Mouse (Mus musculus) thymus, postnatal 25 days (tissue): ENCODE data around the gene Suco.

Source experiments
- DNase-seq: peaks from one replicate; pipeline ENCODE4 v3.0.0; 2022

Suco gene

DNA sequence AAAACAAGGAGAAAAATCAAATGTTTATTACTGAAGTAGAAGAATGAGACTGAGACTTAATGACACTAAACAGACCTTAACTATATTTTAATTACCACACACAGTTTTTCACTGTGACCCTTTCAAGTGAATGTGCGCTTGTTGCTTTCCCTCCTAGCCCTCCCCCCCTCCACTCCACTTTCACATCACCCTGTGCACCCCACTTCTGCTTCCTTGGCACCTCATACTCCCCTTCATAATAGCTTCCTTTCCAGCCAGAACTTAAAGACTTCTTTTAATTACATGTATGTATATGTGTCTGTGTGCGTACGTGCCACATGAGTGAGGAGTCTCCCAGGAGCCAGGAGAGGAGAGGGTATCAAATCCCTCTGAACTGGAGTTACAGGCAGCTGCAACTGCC lies 12.3 kb upstream of the Suco start:
- no peak for DNase-seq

DNA sequence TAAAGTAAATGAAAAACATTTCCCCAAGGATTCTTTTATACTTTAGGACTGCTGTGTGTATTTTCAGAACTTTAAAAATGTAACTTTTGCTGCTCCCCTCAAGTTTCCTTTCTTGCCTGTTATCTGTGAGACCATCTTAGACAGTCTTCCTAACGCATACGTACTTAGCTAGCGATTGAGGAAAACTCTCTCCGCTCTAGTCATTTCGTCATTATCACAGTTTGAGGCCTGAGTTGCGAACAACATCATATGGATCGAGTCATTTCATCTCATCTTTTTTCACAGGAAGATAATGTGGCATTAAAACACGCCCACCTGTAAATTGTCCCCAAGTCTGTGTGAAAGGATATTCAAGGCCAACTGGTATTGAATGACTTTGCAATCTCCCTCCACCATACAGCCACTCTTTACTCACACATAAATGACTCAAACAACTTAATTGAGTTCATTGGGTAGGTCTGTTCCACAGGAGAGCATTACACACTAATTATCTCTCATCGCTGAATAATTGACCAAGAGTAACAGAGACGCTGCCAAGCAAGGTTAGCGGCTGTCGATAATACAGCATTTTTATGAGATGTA lies 11.3 kb upstream of the Suco start:
- no peak for DNase-seq

DNA sequence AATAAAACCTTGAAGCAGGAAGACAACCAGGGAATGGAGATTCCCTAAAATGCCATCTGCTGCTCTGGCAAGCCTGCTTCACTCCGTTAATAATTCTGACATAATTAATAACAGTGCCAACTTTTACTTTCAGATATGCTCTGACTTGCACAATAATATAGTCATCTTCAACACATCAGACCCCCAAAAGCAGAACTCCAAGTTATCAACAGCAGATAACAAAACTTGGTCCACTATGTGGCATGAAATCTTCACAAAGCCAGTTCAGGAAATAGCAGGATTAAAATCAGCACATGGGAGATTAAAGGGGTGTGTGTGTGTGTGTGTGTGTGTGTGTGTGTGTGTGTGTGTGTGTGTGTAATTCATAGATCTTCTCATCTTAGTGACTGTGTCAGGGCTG lies 9.3 kb upstream of the Suco start:
- no peak for DNase-seq

DNA sequence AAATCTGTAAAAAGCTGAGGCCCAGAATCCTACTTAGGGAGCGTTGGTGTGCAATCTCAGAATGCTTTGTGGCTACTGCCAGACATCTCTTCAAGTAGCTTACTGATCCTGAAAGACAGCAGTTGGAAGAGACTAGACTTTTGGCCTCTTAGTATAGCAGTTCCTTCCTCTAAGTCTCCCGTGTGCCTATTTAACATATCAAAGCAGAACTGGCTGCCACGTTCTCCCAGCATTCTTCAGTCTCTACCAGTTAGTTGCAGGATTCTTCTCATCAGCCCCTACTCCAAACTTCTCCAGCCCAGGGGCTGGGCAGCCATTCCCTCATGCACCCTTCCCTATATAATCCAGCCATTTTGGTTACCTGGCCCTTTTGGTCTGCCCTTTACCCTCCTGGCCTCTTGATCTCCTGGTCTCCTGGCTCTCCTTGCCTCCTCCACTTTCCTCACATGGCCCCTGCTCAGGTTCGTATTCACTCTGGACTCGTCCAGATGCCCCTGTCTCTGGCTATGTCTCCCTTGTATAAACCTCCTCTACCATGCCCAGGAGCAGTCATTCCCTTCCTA lies 1.2 kb upstream of the Suco start:
- peak; percentile 10 for DNase-seq

DNA sequence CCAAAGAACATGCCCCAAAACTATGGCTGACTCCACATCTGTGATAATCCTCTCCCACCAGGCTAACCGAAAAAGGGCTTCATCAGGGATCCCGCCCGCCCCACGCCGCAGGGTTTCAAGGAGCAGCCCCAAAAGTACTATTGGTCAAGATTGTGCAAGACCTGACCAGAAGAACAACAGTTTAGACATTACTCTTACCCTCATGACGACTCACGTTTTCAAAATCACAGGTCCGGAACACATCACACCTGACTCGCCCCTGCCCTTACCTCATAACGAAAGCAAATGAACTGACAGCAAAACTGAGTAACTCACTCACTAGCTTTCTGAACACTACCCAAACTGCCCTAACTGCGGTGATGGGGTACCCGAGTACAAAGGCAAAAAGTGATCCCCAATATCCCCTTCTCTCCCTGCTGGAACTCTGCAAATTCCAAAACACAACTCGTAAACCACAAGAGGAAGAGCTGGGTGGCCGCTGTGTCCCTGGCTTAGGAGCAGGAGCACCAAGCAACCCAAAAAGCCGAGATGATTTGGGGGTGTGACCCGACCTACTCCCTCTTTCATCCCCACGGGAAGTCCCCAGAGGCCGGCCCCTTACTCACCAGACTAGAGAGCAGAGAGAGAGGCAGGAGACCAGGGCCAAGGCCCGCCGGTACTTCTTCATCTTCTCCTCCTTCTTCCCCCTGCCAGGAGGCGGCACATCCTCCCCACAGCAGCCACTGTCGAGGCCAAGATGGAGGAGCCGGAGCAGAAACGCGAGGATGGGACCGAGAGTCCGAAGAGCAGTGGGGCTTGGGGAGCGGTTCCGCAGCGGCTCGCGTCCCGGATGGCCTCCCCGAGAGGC lies 553 bp downstream of the Suco start:
- DNase-seq = no peak

DNA sequence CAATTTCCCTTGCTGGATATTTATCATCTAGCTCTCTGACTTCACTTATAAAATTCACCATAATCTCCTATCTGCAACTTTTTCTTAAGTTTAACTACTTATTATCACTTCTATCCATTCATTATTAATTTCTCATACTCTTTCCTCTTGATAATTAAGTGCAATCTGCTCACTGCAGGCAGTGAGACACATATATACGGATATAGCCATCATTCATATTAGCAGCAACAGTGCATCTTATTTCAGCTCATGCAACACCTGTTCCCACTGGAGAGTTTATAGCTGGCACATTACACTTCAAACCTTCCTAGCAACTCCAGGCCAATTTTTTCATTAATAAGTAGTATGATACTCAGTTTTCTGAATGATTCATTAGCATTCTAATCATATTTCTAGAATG lies 7.1 kb downstream of the Suco start:
- DNase-seq = no peak

DNA sequence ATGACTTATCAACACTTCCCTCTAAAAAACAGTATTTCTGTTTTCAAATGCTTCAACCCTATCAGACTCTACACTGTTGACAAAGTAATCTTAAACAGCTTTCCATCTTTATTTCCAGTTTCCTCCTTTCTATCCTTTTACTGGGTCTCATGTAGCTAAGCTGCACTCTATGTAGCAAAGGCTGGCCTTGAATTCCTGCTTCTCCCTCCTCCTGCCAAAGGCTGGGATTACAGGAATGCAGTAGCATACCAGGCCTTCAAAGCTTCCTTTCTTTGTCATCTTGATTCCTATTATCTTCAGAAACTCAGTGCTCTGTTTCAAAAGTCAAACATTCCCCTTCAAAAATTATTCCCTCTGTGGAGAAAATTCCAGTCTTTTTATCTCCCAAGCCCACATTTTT lies 8.1 kb downstream of the Suco start:
- DNase-seq = no peak

DNA sequence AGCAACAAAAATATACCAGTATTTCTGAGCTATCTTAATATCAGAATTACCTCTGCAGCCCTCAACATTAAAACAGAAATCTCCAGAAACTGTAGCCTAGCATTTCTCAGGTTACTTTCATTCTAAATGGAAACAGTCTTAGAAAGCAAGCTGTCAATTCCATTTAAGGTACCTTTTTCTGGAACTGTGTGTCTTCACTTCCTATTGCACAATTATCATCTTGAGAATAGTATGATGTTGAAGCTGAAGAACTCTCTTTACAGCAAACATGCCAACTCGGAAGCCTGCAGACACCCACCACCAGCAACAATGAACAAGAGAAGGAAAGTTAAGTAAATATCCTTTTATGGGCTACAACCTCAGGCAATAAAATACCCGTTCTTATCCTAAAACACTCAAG lies 12.7 kb downstream of the Suco start:
- no peak for DNase-seq

DNA sequence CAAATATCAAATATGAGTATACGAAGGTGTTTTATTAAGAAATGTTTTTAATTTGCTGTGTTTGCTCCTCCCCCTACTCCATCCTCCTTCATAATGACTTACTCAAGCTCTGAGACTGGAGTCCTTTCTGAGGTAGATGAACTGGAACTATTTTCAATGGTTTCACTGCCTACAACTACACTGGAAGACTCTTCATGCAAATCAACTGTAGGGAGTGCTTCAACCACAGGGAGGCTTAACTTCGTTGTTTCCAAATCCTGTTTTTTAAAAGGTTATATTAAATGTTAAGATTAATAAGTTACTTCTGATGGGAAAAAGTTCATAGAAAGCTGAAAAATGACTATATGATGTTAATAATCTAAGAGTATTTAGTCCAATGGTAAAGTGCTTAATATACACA lies 17.2 kb downstream of the Suco start:
- no peak for DNase-seq

DNA sequence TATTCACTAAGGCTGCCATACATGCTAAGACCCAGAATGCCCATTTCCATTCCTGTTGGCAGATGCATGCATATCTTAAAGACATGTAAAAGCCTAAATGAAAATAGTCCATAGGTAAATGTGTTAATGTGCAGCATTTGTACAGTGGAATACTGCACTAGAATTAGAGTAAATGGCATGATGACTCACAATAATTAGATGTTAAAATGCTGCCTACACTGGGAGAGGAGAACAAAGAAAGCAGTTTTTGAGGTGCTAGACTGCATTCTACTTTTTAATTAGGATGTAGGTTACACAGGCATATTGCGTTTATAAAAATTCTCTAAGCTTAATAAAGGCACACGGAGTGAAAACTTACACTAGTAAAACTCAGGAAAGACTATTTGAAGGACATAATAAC lies 49.8 kb downstream of the Suco start:
- DNase-seq = no peak

DNA sequence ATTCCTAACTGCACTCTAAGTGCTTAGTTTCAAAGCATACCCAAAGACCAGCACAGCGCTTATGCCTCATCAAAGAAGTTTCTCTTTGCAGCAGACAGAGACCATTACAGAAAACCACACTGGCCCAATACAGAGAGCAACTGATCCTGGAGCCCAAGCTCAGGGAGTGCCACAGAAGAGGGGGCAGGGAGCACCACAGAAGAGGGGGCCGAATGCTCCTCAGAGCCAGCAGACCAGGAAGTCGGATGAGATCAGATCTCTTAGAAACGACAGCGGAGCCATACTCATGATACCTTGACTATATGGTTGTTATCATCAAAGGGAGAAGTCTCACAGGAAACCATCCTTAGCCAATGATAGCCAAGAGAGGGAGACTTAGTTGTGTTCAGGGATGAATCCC lies 67.1 kb downstream of the Suco start:
- DNase-seq = peak; percentile 40

DNA sequence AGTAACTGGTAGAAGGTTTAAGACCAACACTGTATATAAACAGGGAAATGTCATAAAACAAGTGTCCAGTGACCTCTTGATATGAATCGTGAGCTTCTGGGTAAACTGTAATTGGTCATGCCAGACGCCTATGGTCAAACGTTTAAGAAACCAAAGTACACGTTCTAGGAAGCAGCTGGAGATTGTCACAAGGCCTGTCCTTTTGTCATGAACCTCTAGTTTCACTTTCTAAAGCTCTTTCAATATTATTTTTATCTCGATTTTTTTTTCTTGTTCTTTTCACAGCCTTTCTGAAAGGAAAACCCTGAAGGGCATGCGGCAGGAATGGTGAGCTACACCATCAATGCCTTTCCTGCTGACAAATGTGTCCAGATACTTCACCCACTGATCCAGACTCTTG lies 67.5 kb downstream of the Suco start:
- no peak for DNase-seq

DNA sequence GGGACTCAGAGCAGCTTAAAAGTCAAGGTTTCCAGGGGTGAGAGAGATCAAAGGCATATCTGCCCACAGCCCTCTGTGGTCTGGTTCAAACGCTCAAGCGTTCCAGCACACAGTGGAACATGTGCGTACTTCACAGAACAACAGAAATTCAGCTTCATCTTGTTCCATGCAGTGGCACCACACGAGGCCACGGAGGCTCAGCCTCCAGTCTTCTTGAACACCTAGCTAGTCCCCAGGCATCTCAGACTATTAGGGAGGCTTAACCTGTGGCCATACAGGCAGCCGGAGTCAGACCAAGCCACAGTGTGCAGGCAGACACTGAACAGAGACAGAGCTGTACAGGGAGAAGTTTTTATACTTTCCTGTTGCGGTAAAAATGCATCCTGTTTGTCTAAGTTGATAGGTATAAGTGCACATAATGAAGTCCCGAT lies 71.9 kb downstream of the Suco start:
- DNase-seq = peak; percentile 50

DNA sequence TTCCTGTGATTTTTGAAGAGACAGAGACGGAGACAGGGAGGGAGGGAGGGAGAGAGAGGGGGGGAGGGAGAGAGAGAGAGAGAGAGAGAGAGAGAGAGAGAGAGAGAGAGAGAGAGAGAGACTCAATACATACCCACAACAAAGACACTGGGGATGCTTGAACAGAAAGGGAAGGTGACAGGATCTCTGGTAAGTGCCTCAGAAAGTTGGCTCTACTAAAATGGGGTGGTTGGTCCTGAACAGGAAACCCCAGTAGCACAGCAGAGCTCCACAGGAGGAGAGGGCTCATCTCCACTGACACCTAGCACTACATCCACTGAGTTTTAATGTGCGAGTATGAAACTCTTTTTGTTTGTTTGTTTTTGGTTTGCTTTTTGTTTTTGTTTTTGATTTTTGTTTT lies 75.2 kb downstream of the Suco start:
- DNase-seq = no peak

DNA sequence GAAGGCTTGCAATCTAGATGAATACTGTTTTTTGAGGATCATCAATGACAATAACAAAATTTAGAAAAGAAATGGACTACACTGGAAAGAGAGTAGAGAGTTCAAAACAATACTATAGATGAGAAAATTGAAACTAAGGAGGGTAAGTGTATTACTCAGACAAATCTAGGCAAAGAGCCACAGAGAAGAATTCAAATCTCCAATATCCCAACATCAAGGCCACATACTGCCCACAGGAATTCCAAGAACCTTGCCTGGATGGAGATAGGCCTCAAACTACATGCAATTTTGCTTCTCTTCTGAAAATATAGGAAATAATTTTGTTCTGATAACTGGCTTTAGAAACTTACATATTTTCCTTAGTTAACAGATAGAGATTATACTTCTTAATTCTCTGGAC lies 76.2 kb downstream of the Suco start:
- DNase-seq = no peak

DNA sequence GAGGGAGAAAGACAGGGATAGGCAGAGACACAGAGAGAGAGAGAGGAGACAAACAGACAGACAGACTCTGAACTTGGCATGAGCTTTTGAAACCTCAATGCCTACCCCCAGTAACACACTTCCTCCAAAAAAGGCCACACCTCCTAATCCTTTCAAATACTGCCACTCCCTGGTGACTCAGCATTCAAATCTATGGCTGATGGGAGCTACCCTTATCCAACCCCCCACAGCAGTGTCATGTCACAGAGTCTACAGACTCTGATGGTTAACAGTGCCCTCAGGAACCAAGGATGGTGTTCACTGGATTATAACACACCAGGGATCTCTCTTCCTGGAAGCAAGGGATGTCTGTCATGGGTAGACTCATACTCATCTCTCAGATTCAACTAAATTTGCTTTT lies 76.7 kb downstream of the Suco start:
- DNase-seq = no peak

DNA sequence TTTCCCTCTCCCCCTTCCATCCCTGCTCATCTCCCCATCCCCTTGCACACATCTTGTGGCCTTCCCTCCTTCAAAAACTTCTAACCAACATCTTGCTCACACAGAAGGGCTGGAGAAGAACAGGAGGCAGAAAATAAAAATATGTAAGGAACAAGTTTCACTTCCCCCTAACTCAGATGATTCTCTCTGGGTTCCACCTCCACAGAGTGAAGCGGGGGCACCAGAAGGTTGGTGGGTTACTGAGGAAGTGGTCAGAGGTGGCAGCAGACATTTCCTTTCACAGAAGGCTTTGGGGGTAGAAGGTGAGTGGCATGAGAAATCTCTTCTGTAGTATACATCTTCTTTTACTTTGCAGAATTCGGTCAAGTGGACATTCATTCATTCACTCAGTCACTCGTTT lies 77.6 kb downstream of the Suco start:
- DNase-seq = peak; percentile 31

DNA sequence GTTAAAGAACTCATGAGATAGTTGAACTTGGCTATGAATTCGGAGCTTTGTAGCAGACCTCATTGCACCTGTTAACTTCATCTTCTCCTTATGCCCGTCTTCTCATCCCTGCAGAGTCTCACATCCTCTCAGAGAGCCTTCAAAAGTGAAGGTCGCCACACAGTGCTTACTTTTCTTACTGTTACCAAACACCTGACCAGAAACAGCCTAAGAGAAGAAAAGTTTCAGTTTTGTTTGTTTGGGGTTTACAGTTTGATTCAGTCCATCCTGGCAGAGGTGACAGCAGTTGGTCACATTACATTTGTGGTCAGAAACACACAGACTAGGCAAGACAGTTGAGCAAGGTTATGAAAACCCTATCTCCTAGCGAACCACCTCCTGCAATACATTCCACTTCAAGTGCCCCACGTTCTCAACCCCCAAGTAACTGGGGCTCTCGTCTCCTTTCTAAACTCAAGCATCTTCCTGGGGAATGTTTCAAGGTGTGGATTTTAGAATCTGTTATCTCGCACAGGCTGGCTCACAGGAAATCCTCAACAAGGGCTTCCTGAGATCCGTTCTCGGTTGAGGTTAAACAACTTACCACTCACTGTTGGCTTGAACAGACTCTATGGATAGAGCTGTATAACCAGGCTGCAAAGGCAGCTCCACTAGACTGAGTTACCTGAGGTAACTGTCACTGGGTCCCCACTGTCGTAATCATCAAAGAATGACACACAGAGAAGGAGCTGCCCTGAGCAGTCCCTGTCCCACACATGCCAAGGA lies 81.9 kb downstream of the Suco start:
- no peak for DNase-seq

DNA sequence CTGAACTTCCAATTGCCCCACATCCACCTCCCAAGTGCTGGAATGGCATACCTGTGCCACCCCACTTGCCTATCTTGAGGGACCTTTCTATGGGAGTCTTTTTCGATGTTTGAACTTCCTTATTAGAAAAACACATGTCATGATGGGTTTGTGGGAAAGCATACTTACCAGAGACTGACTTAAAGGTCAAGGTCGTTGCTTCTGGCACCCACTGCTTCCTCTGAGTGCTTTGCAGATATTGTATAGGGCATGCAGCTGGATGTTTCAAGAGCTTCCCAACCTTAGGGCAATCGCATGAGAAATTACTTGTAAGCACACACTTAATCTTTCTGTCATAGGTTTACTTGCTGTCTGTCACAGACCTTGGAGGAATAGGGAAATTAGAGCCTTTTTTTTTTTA lies 83.2 kb downstream of the Suco start:
- DNase-seq = no peak

DNA sequence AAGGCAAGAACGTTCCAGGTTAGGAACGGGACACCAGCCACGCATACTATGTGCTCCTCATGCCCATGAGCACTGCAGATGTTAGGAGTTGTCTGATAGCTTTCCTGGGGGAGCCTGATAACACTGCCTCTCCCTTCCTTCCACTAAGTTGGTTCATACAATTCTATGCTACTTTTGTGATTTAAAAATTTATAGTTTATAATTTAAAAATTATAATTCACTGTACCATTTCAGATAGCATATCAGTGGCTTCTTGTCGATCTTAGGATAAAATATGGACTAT lies 83.9 kb downstream of the Suco start:
- no peak for DNase-seq

DNA sequence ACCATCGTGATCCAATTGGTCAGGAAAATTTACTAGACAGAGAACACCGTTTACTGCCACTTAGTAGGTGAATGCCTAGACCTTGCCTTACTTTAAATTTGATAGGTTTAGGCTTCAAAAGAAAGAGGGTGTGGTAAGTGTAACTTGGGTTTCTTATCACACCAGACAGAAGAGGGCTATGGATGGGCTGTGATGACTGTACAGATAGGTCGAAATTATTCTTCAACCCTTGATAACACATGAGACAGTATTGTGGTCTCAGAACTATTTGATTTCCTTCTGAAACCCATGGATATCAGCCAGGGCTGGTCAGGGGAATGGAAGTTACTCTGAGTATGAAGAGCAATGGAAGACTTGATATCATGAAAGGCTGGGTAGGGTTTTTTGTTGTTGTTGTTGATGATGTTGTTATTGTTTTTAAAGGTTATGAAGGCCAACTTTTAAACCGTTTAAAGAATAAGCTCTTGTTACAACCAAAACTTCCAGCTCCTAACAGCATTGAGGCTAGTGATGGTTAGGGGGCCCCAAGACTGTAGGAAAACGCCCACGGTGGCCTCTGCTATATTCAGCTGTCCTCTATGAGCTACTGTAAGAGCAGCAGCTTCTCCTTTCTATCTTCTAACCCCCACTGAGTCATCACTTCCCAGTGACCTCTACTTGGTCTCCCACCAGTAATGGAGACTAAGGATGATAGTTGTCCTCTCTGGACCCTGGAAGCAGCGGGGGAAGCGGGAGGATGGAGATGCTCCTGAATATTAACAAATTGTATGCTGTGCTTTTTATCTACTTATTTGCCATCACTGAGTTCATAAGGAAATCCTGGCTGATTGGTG lies 84.4 kb downstream of the Suco start:
- no peak for DNase-seq

DNA sequence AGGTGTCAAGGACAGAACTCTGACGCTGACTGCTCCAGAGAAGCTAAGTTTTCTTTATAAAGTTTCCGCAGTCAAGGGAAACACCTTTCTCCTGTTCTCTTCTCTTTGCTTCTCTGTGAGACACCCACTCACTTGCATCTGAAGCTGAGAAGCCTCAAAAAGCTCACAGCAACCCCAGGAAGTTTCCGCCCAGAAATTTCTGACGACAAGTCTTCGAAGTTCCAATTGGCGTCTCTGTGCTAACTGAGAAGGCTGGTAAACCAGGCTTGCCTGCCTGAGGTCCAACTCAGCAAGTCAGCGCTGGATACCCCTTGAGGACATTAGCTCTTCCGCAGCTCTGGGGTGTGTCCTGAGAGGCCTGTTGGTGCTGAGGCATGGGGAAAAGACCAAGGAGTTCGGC lies 88.1 kb downstream of the Suco start, which contains the start of gene Fasl:
Gene Fasl, minus strand, starts transcription at position 157 of the 400 bp plus-strand sequence.
- peak; percentile 56 for DNase-seq

DNA sequence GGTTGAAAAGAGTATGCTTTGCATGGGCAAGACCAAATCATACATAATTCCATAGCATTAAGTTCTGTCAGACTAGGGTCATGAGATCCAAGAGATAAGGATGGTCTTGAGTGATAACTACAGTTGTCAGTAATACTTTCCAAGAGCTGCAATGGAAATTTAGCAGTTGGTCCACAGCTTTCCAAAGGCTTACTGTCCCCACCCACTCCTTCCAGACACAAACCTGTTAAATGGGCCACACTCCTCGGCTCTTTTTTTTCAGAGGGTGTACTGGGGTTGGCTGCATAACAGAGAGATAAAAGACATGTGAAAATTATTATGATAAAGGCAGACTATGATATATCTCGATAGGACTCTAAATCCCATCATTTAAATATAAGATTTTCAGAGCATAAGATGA lies 93.8 kb downstream of the Suco start:
- DNase-seq = no peak
